Mouse (Mus musculus) mature B cell (primary cell): ENCODE results near the gene Serpina1f.
"Not testable (repeated sequence)": the region's sequence is repeated elsewhere in the genome, so short reads cannot be mapped to it uniquely, and the experiment has no call there.

Experiments used
- in situ Hi-C: fragments of 300-500 bp; cut with MboI; formaldehyde crosslinking; loops from 2 replicates; pipeline ENCODE4 v1.14.3; 2019

Gene Serpina1f

GRCm38 (mm10) chr12:103695429-103695828, at the start of gene Serpina1f:
Serpina1f (minus strand) TSS chr12:103695529.
- in situ Hi-C loops = no loop called here

- in situ Hi-C loops = not testable (repeated sequence)
These were observed 42.7 kb upstream of the Serpina1f start for GRCm38 (mm10) chr12:103737791-103738580.

GRCm38 (mm10) chr12:103735566-103735965, 40.2 kb upstream of the Serpina1f start:
- in situ Hi-C loops = not testable (repeated sequence)

GRCm38 (mm10) chr12:103735101-103735500, 39.8 kb upstream of the Serpina1f start:
- in situ Hi-C loops = not testable (repeated sequence)

- in situ Hi-C loops = no loop called here
These were observed 16.2 kb upstream of the Serpina1f start for GRCm38 (mm10) chr12:103711537-103711936.

GRCm38 (mm10) chr12:103710405-103710804, 15.1 kb upstream of the Serpina1f start:
- in situ Hi-C loops = no loop called here

GRCm38 (mm10) chr12:103706113-103706512, 10.8 kb upstream of the Serpina1f start:
- in situ Hi-C loops = no loop called here

GRCm38 (mm10) chr12:103705547-103705946, 10.2 kb upstream of the Serpina1f start:
- in situ Hi-C loops = no loop called here

- in situ Hi-C loops = no loop called here
These were observed 4.9 kb upstream of the Serpina1f start for GRCm38 (mm10) chr12:103700144-103700750.

- in situ Hi-C loops = no loop called here
These were observed 7.0 kb downstream of the Serpina1f start for GRCm38 (mm10) chr12:103688221-103688814.

- in situ Hi-C loops = no loop called here
These were observed 8.3 kb downstream of the Serpina1f start for GRCm38 (mm10) chr12:103687021-103687420.

- in situ Hi-C loops = no loop called here
These were observed 9.3 kb downstream of the Serpina1f start for GRCm38 (mm10) chr12:103686050-103686449.

GRCm38 (mm10) chr12:103685386-103685785, 9.9 kb downstream of the Serpina1f start:
- in situ Hi-C loops = no loop called here

GRCm38 (mm10) chr12:103683775-103684174, 11.6 kb downstream of the Serpina1f start:
- in situ Hi-C loops = no loop called here

GRCm38 (mm10) chr12:103681739-103682138, 13.6 kb downstream of the Serpina1f start:
- in situ Hi-C loops = no loop called here

GRCm38 (mm10) chr12:103681169-103681568, 14.2 kb downstream of the Serpina1f start:
- in situ Hi-C loops = no loop called here

GRCm38 (mm10) chr12:103679853-103680252, 15.5 kb downstream of the Serpina1f start:
- in situ Hi-C loops = not testable (repeated sequence)

GRCm38 (mm10) chr12:103676039-103676438, 19.3 kb downstream of the Serpina1f start, which contains the start of gene Serpina16:
Serpina16 (minus strand) TSS chr12:103676139.
- in situ Hi-C loops = no loop called here

GRCm38 (mm10) chr12:103673179-103673578, 22.1 kb downstream of the Serpina1f start:
- in situ Hi-C loops = no loop called here

GRCm38 (mm10) chr12:103671483-103671882, 23.8 kb downstream of the Serpina1f start:
- in situ Hi-C loops = no loop called here

GRCm38 (mm10) chr12:103670964-103671363, 24.4 kb downstream of the Serpina1f start:
- in situ Hi-C loops = no loop called here

GRCm38 (mm10) chr12:103670344-103670743, 25.0 kb downstream of the Serpina1f start:
- in situ Hi-C loops = no loop called here

- in situ Hi-C loops = no loop called here
These were observed 30.0 kb downstream of the Serpina1f start for GRCm38 (mm10) chr12:103665286-103665685.
